Mouse (Mus musculus) right cerebral cortex, adult 2 months (tissue): ENCODE results near the gene Hmgcs2.

ENCODE experiments used
- DNase-seq, 2 experiments: peaks; one replicate each; pipeline ENCODE4 v3.0.0; 2021 to 2022; ENCODE audit warnings: low spot score in 2 of 2

Gene Hmgcs2

GRCm38 (mm10) chr3:98280204-98280932, at the start of gene Hmgcs2:
Gene Hmgcs2, plus strand, starts transcription at chr3:98280435.
- peak in 1 of 2 experiments; percentile 3 for DNase-seq

- DNase-seq = no peak
Measured at GRCm38 (mm10) chr3:98233504-98233903, 46.7 kb upstream of the Hmgcs2 start.

GRCm38 (mm10) chr3:98236266-98236665, 44.0 kb upstream of the Hmgcs2 start:
- no peak for DNase-seq

GRCm38 (mm10) chr3:98237240-98237639, 43.0 kb upstream of the Hmgcs2 start:
- no peak for DNase-seq

GRCm38 (mm10) chr3:98238150-98238549, 42.1 kb upstream of the Hmgcs2 start:
- DNase-seq = no peak

- DNase-seq = no peak
Measured at GRCm38 (mm10) chr3:98242051-98242450, 38.2 kb upstream of the Hmgcs2 start.

GRCm38 (mm10) chr3:98242458-98243037, 37.7 kb upstream of the Hmgcs2 start:
- no peak for DNase-seq

GRCm38 (mm10) chr3:98245892-98246291, 34.3 kb upstream of the Hmgcs2 start:
- DNase-seq = no peak

GRCm38 (mm10) chr3:98246985-98247751, 33.1 kb upstream of the Hmgcs2 start:
- DNase-seq = no peak

GRCm38 (mm10) chr3:98249378-98249777, 30.9 kb upstream of the Hmgcs2 start:
- no peak for DNase-seq

GRCm38 (mm10) chr3:98249833-98250448, 30.3 kb upstream of the Hmgcs2 start:
- DNase-seq = peak in 1 of 2 experiments; percentile 14

- no peak for DNase-seq
Measured at GRCm38 (mm10) chr3:98254059-98254458, 26.2 kb upstream of the Hmgcs2 start.

GRCm38 (mm10) chr3:98254656-98255583, 25.3 kb upstream of the Hmgcs2 start:
- DNase-seq = no peak

GRCm38 (mm10) chr3:98258723-98259122, 21.5 kb upstream of the Hmgcs2 start:
- DNase-seq = no peak

GRCm38 (mm10) chr3:98259271-98259751, 20.9 kb upstream of the Hmgcs2 start:
- DNase-seq = peak; percentile 30 to 54

GRCm38 (mm10) chr3:98260534-98260933, 19.7 kb upstream of the Hmgcs2 start:
- DNase-seq = no peak

- no peak for DNase-seq
Measured at GRCm38 (mm10) chr3:98261415-98261814, 18.8 kb upstream of the Hmgcs2 start.

GRCm38 (mm10) chr3:98262133-98262532, 18.1 kb upstream of the Hmgcs2 start:
- no peak for DNase-seq

- DNase-seq = no peak
Measured at GRCm38 (mm10) chr3:98267249-98267651, 13.0 kb upstream of the Hmgcs2 start.

- no peak for DNase-seq
Measured at GRCm38 (mm10) chr3:98273623-98274398, 6.4 kb upstream of the Hmgcs2 start.
